Mouse (Mus musculus): Measurements from ENCODE around the gene Zfp791. TPM values are rescaled to one million over a fixed set of nuclear protein-coding genes. Genes with fewer than 3 reads are reported as not detected.
"Not testable (repeated sequence)": the region's sequence is repeated elsewhere in the genome, so short reads cannot be mapped to it uniquely, and the experiment has no call there.

Gene Zfp791
- polyA plus RNA-seq, 1 experiment = 0.01 TPM

- no peaks in the 10 kb centered on the region for H3K9me3 ChIP-seq (ENCODE audit: control insufficient read depth, low read length)
- no peak for TF ChIP-seq TAL1 (IDR thresholded peaks at IDR 0.05; ENCODE audit: low read length)
- TF ChIP-seq GATA1 (IDR thresholded peaks at IDR 0.05; ENCODE audit: low read length) = no peak
- H3K36me3 ChIP-seq (ENCODE audit: control insufficient read depth) = peaks cover 48% of the 10 kb centered on the region
- no peak overlapping the region for H3K4me3 ChIP-seq (replicated peaks)
- no peaks in the 10 kb centered on the region for H3K27me3 ChIP-seq (ENCODE audit: control insufficient read depth)
- H3K4me1 ChIP-seq (ENCODE audit: control insufficient read depth) = peaks cover 9% of the 10 kb centered on the region
Observed at GRCm38 (mm10) chr8:85090856-85091255, 32.0 kb downstream of the Zfp791 start.

GRCm38 (mm10) chr8:85088771-85089170 lies 34.1 kb downstream of the Zfp791 start:
- TF ChIP-seq TAL1 (IDR thresholded peaks at IDR 0.05; ENCODE audit: low read length) (no peak), GATA1 (IDR thresholded peaks at IDR 0.05; ENCODE audit: low read length) (no peak)
- Histone ChIP-seq H3K36me3 (ENCODE audit: control insufficient read depth) (peaks cover 45% of the 10 kb centered on the region), H3K4me3 (replicated peaks) (no peak overlapping the region), H3K4me1 (ENCODE audit: control insufficient read depth) (peaks cover 22% of the 10 kb centered on the region), H3K27me3 (ENCODE audit: control insufficient read depth) (no peaks in the 10 kb centered on the region), H3K9me3 (ENCODE audit: control insufficient read depth, low read length) (no peaks in the 10 kb centered on the region)

- Histone ChIP-seq H3K9me3 (ENCODE audit: control insufficient read depth, low read length) (no peaks in the 10 kb centered on the region), H3K27me3 (ENCODE audit: control insufficient read depth) (no peaks in the 10 kb centered on the region), H3K4me3 (replicated peaks) (no peak overlapping the region), H3K4me1 (ENCODE audit: control insufficient read depth) (peaks cover 39% of the 10 kb centered on the region), H3K36me3 (ENCODE audit: control insufficient read depth) (peaks cover 34% of the 10 kb centered on the region)
- TF ChIP-seq GATA1 (IDR thresholded peaks at IDR 0.05; ENCODE audit: low read length) (no peak), TAL1 (IDR thresholded peaks at IDR 0.05; ENCODE audit: low read length) (no peak)
Observed at GRCm38 (mm10) chr8:85086238-85086637, 36.7 kb downstream of the Zfp791 start.

- Histone ChIP-seq H3K27me3 (ENCODE audit: control insufficient read depth) (no peaks in the 10 kb centered on the region), H3K4me3 (replicated peaks) (no peak overlapping the region), H3K9me3 (ENCODE audit: control insufficient read depth, low read length) (no peaks in the 10 kb centered on the region), H3K4me1 (ENCODE audit: control insufficient read depth) (peaks cover 47% of the 10 kb centered on the region), H3K36me3 (ENCODE audit: control insufficient read depth) (peaks cover 28% of the 10 kb centered on the region)
- TF ChIP-seq TAL1 (IDR thresholded peaks at IDR 0.05; ENCODE audit: low read length) (no peak), GATA1 (IDR thresholded peaks at IDR 0.05; ENCODE audit: low read length) (no peak)
Observed at GRCm38 (mm10) chr8:85084633-85085032, 38.3 kb downstream of the Zfp791 start.

GRCm38 (mm10) chr8:85083108-85083813 lies 39.6 kb downstream of the Zfp791 start, which contains the start of gene Man2b1:
Gene Man2b1, plus strand, starts transcription at chr8:85083270.
- Histone ChIP-seq H3K4me3 (replicated peaks) (peak within 1 kb of the TSS; percentile 72), H3K36me3 (ENCODE audit: control insufficient read depth) (peaks cover 39% of the 10 kb centered on the region), H3K9me3 (ENCODE audit: control insufficient read depth, low read length) (no peaks in the 10 kb centered on the region), H3K4me1 (ENCODE audit: control insufficient read depth) (peaks cover 57% of the 10 kb centered on the region), H3K27me3 (ENCODE audit: control insufficient read depth) (no peaks in the 10 kb centered on the region)
- TF ChIP-seq GATA1 (IDR thresholded peaks at IDR 0.05; ENCODE audit: low read length) (no peak), TAL1 (IDR thresholded peaks at IDR 0.05; ENCODE audit: low read length) (no peak)

DNA sequence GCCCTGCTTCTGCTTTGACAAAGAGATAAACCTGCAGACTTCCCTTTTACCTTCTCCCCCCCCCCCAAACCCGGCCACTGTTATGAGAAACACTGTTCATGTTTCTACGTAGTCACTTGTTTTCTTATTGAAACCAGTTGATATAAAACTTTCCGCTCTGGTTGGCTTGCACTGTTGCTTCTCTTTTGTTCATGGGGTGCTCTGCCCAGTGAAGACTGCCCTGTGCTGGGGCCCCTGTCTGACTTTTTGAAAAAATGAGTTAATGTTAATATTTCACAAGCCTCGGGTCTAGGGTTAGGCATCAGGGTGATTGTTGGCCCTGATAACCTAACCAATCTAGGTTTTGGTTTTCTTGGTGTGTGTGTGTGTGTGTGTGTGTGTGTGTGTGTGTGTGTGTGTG lies 40.7 kb downstream of the Zfp791 start:
- H3K9me3 ChIP-seq (ENCODE audit: control insufficient read depth, low read length); H3K27me3 ChIP-seq (ENCODE audit: control insufficient read depth); H3K4me3 ChIP-seq (replicated peaks): not testable (repeated sequence)
- Histone ChIP-seq H3K36me3 (ENCODE audit: control insufficient read depth) (peaks cover 39% of the 10 kb centered on the region), H3K4me1 (ENCODE audit: control insufficient read depth) (peaks cover 58% of the 10 kb centered on the region)

GRCm38 (mm10) chr8:85081216-85081555 lies 41.7 kb downstream of the Zfp791 start, which contains the start of gene Wdr83:
Gene Wdr83, minus strand, starts transcription at chr8:85081306.
- Histone ChIP-seq H3K9me3 (ENCODE audit: control insufficient read depth, low read length) (no peaks in the 10 kb centered on the region), H3K36me3 (ENCODE audit: control insufficient read depth) (peaks cover 37% of the 10 kb centered on the region), H3K4me3 (replicated peaks) (peak within 1 kb of the TSS; percentile 85), H3K4me1 (ENCODE audit: control insufficient read depth) (peaks cover 67% of the 10 kb centered on the region), H3K27me3 (ENCODE audit: control insufficient read depth) (no peaks in the 10 kb centered on the region)
- no peak for TF ChIP-seq GATA1 (IDR thresholded peaks at IDR 0.05; ENCODE audit: low read length)
- TF ChIP-seq TAL1 (IDR thresholded peaks at IDR 0.05; ENCODE audit: low read length) = no peak

GRCm38 (mm10) chr8:85080532-85081215 lies 42.2 kb downstream of the Zfp791 start, which contains the start of gene Wdr83os:
Gene Wdr83os, plus strand, starts transcription at chr8:85080740.
- no peak for TF ChIP-seq GATA1 (IDR thresholded peaks at IDR 0.05; ENCODE audit: low read length)
- no peak for TF ChIP-seq TAL1 (IDR thresholded peaks at IDR 0.05; ENCODE audit: low read length)
- no peaks in the 10 kb centered on the region for H3K27me3 ChIP-seq (ENCODE audit: control insufficient read depth)
- H3K9me3 ChIP-seq (ENCODE audit: control insufficient read depth, low read length) = no peaks in the 10 kb centered on the region
- peak within 1 kb of the TSS; percentile 85 for H3K4me3 ChIP-seq (replicated peaks)
- peaks cover 40% of the 10 kb centered on the region for H3K36me3 ChIP-seq (ENCODE audit: control insufficient read depth)
- H3K4me1 ChIP-seq (ENCODE audit: control insufficient read depth) = peaks cover 72% of the 10 kb centered on the region

- H3K9me3 ChIP-seq (ENCODE audit: control insufficient read depth, low read length) = no peaks in the 10 kb centered on the region
- H3K4me3 ChIP-seq (replicated peaks) = peak overlapping the region; percentile 85
- H3K36me3 ChIP-seq (ENCODE audit: control insufficient read depth) = peaks cover 40% of the 10 kb centered on the region
- no peak for TF ChIP-seq TAL1 (IDR thresholded peaks at IDR 0.05; ENCODE audit: low read length)
- no peak for TF ChIP-seq GATA1 (IDR thresholded peaks at IDR 0.05; ENCODE audit: low read length)
- H3K4me1 ChIP-seq (ENCODE audit: control insufficient read depth) = peaks cover 75% of the 10 kb centered on the region
- H3K27me3 ChIP-seq (ENCODE audit: control insufficient read depth) = no peaks in the 10 kb centered on the region
Observed at GRCm38 (mm10) chr8:85080214-85080531, 42.7 kb downstream of the Zfp791 start.
